Mouse (Mus musculus) stomach, embryonic 15.5 days (tissue): Measurements from ENCODE around the gene Caprin2. TPM values are rescaled to one million over a fixed set of nuclear protein-coding genes. Genes with fewer than 3 reads are reported as not detected.
A peak's percentile ranks its signal among the peaks of the same experiment; 100 is the strongest.
"Not testable (repeated sequence)": the region's sequence is repeated elsewhere in the genome, so short reads cannot be mapped to it uniquely, and the experiment has no call there.

Source experiments
- ATAC-seq: fragments of 200-750 bp; cut with Nextera tagmentation; 2 replicates; pipeline ENCODE4 v1.8.0; 2017; ENCODE audit warnings: low read depth, moderate number of reproducible peaks, moderate TSS enrichment; ENCODE audit not compliant: insufficient read depth, low FRiP score
- H3K27ac ChIP-seq: fragments of 300-500 bp; sonication (generic); 2 replicates; pipeline ENCODE4 v1.5.1; 2015; ENCODE audit warnings: mild to moderate bottlenecking, inconsistent platforms
- H3K27me3 ChIP-seq: fragments of 300-500 bp; sonication (generic); replicated peaks from 2 replicates; pipeline ENCODE4 v1.6.1; 2015; ENCODE audit warnings: inconsistent platforms
- H3K36me3 ChIP-seq: fragments of 300-500 bp; sonication (generic); 2 replicates; pipeline ENCODE4 v1.6.1; 2015; ENCODE audit warnings: inconsistent platforms
- H3K4me1 ChIP-seq: fragments of 300-500 bp; sonication (generic); 2 replicates; pipeline ENCODE4 v1.6.1; 2015; ENCODE audit warnings: inconsistent platforms
- H3K4me2 ChIP-seq: fragments of 300-500 bp; sonication (generic); 2 replicates; pipeline ENCODE4 v1.6.1; 2015; ENCODE audit warnings: mild to moderate bottlenecking, inconsistent platforms
- H3K4me3 ChIP-seq: fragments of 300-500 bp; sonication (generic); replicated peaks from 2 replicates; pipeline ENCODE4 v1.5.1; 2015; ENCODE audit warnings: inconsistent platforms
- H3K9ac ChIP-seq: fragments of 300-500 bp; sonication (generic); 2 replicates; pipeline ENCODE4 v1.6.1; 2015; ENCODE audit warnings: inconsistent platforms
- H3K9me3 ChIP-seq: fragments of 300-500 bp; sonication (generic); 2 replicates; pipeline ENCODE4 v1.6.1; 2016; ENCODE audit warnings: inconsistent platforms
- WGBS: fragments of 180-500 bp; shearing (Covaris S2); methylation state at CpG from one replicate; pipeline ENCODE4 v1.1.7; 2015; 5-methylcytosine and 5-hydroxymethylcytosine counted together
- polyA plus RNA-seq: library from polyadenylated mRNA; unstranded; fragments of >200 nt; fragmentation: Nextera tagmentation; extraction: Ambion mirVana; gene quantifications from 2 replicates; pipeline ENCODE4 v1.2.1, GENCODE M21; 2015

Caprin2 gene
- polyA plus RNA-seq, 1 experiment from 2014 or later: 15.4 TPM

- Histone ChIP-seq H3K9ac (no peak overlapping the region), H3K4me3 (no peak overlapping the region), H3K4me2 (no peak overlapping the region), H3K36me3 (peaks cover 9% of the 10 kb centered on the region; the same call in 1 of the 2 replicates), H3K27ac (no peak overlapping the region), H3K4me1 (no peaks in the 10 kb centered on the region), H3K27me3 (no peaks in the 10 kb centered on the region), H3K9me3 (no peaks in the 10 kb centered on the region)
- ATAC-seq: no peak
- WGBS: 59% methylated on average over 1 of the region's 1 CpGs
These were observed 21.6 kb upstream of the Caprin2 start for GRCm38 (mm10) chr6:148917672-148918071.

DNA sequence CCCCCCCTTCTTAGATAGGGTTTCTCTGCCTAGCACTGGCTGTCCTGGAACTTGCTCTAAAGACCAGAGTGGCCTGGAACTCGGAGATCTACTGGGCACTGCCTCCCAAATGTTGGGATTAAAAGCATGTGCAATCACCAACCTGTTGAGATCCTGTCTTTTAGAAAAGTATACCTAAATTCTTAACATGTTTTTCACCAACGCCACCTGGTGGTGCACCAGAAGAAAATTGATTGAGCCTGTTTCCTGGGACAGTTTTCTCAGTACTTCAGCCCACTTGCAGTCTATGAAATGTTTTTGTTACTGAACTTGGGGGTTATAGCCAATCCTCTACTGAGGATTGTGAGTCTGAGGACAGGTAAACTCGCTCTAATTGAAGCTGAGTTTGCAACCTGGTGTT is 20.8 kb upstream of the Caprin2 start:
- H3K4me2 ChIP-seq: no peak overlapping the region
- H3K4me1 ChIP-seq: no peaks in the 10 kb centered on the region
- H3K4me3 ChIP-seq: no peak overlapping the region
- WGBS: 28% methylated on average over 3 of the region's 3 CpGs
- H3K9ac ChIP-seq: no peak overlapping the region
- H3K36me3 ChIP-seq: peaks cover 9% of the 10 kb centered on the region; the same call in 1 of the 2 replicates
- no peaks in the 10 kb centered on the region for H3K9me3 ChIP-seq
- no peak for ATAC-seq
- H3K27me3 ChIP-seq: no peaks in the 10 kb centered on the region
- no peak overlapping the region for H3K27ac ChIP-seq

DNA sequence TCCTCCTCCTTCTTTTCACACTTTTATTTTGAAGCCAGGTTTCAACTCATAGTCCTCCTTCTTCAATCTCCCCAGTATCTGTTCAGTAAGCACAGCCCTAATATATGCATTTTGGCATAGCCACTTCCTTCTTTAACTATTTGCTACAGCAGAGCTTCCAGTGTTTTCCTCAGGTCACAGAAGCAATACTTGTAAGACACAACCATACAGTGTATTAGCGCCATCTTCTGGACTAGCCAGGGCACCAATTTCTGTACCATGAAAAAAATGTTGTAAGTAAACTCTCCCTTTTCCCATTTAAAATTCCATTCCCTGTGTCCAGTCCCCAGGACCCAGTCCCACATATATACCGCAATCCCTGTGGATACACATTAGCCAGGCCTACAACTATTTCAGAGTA is 17.9 kb upstream of the Caprin2 start:
- Histone ChIP-seq H3K4me3 (no peak overlapping the region), H3K27ac (no peak overlapping the region), H3K4me1 (no peaks in the 10 kb centered on the region), H3K27me3 (no peaks in the 10 kb centered on the region), H3K9me3 (no peaks in the 10 kb centered on the region), H3K4me2 (no peak overlapping the region), H3K36me3 (no peaks in the 10 kb centered on the region), H3K9ac (no peak overlapping the region)
- 11% methylated on average over 2 of the region's 2 CpGs for WGBS
- ATAC-seq: no peak

- not testable (repeated sequence) for H3K9ac ChIP-seq, H3K4me2 ChIP-seq, ATAC-seq, H3K4me3 ChIP-seq, H3K27me3 ChIP-seq, H3K27ac ChIP-seq, H3K9me3 ChIP-seq, H3K4me1 ChIP-seq, H3K36me3 ChIP-seq
- 83% methylated on average over 8 of the region's 8 CpGs for WGBS
These were observed 15.9 kb upstream of the Caprin2 start for GRCm38 (mm10) chr6:148911906-148912305.

GRCm38 (mm10) chr6:148906958-148907357 is 10.9 kb upstream of the Caprin2 start:
- H3K9me3 ChIP-seq: no peaks in the 10 kb centered on the region
- H3K27ac ChIP-seq: no peak overlapping the region
- no peaks in the 10 kb centered on the region for H3K36me3 ChIP-seq
- H3K27me3 ChIP-seq: no peaks in the 10 kb centered on the region
- no peak overlapping the region for H3K9ac ChIP-seq
- 84% methylated on average over 9 of the region's 9 CpGs for WGBS
- H3K4me1 ChIP-seq: no peaks in the 10 kb centered on the region
- ATAC-seq: no peak
- H3K4me3 ChIP-seq: no peak overlapping the region
- no peak overlapping the region for H3K4me2 ChIP-seq

DNA sequence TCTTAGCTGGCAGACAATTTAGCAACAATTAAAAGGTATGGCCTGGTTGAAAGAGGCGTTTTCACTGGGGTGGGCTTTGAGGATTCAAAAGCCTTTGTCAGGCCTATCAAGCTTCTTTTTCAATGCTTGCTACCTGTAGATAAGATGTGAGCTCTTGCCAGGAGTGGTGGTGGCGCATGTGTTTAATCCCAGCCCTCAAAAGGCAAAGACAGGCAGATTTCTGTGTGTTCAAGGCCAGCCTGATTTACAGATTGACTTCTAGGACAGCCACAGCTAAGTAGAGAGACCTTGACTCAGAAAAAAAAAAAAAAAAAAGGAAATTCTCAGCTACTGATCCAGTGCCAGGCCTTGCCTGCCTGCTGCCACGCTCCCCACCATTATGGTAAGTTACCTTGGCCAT is 6.7 kb upstream of the Caprin2 start:
- Histone ChIP-seq H3K27me3 (no peaks in the 10 kb centered on the region), H3K27ac (no peak overlapping the region), H3K9me3 (no peaks in the 10 kb centered on the region), H3K36me3 (no peaks in the 10 kb centered on the region), H3K4me2 (no peak overlapping the region), H3K4me3 (no peak overlapping the region), H3K4me1 (no peaks in the 10 kb centered on the region), H3K9ac (no peak overlapping the region)
- 72% methylated on average over 3 of the region's 3 CpGs for WGBS
- no peak for ATAC-seq

DNA sequence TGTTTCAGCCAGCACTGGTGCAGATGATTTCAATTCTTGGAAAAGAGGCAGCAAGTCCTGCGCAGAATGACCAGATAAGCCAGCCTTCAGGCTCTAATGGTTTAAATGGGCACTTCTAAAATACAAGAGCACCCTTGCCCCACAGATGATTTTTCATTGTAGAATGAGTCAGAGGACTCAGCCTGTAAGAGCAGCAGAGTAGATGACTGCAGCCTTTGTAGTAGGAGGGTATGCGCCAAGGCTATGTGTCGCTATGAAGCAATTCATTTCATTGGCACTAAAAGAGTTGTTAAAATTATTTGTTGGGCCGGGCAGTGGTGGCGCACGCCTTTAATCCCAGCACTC is 442 bp upstream of the Caprin2 start:
- Histone ChIP-seq H3K36me3 (no peaks in the 10 kb centered on the region), H3K9ac (peak overlapping the region; percentile 16; the same call in 1 of the 2 replicates), H3K4me1 (0 out of 2 replicates have a peak, but pooled peaks cover 4% of the 10 kb centered on the region), H3K4me2 (peak overlapping the region; percentile 76), H3K9me3 (no peaks in the 10 kb centered on the region), H3K27me3 (no peaks in the 10 kb centered on the region), H3K27ac (peak overlapping the region; percentile 90), H3K4me3 (peak overlapping the region; percentile 79)
- 40% methylated on average over 6 of the region's 6 CpGs for WGBS
- ATAC-seq: no peak; the same call in 1 of the 2 replicates

DNA sequence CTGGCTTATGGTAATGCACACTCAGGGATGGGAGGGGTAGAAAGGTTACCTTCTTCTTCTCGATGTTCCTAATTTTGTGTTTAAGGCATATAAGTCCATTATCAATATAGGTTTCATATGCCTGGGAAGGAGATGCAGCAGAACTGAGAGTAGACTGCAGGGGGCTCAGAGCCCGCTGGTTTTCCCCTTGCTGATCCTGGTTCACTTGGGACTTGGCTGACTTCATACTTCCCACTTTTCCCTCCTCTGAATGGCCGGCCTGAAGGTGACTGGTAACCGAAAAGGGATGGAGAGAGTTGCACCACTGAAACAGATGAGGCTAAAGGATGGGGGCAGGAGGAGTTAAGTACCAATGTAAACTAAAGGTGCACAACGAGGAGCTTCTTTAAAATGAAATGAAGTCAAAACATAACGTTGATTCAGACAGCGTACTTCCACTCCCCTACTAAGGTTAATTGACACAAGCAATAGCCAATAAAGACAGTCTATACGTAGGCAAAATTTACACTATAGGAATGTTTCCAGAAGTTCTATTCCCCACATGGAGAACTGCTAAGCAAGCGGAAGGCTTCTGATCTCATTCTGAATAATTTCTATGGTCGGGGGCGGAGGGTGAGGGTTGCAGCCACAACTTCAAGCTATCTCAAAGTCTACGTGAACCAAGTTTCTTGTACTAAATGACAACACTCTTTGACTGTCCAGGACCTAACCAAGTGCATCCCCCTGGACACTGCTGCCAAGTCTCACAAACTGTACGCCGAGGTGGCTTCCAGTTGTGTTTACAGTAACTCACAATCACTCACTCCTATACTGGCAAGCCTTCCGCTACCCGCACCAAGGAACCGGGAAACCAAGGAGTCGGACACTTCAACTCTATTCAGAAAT is 907 bp downstream of the Caprin2 start:
- Histone ChIP-seq H3K4me1 (0 out of 2 replicates have a peak, but pooled peaks cover 4% of the 10 kb centered on the region), H3K9me3 (no peaks in the 10 kb centered on the region), H3K36me3 (no peaks in the 10 kb centered on the region), H3K9ac (peak overlapping the region; percentile 75), H3K27me3 (no peaks in the 10 kb centered on the region), H3K4me3 (peak overlapping the region; percentile 79), H3K4me2 (peak overlapping the region; percentile 76), H3K27ac (peak overlapping the region; percentile 90)
- WGBS: 8% methylated on average over 18 of the region's 18 CpGs
- no peak; the same call in 1 of the 2 replicates for ATAC-seq

- Histone ChIP-seq H3K27ac (no peak overlapping the region), H3K36me3 (no peaks in the 10 kb centered on the region), H3K27me3 (no peaks in the 10 kb centered on the region), H3K4me3 (no peak overlapping the region), H3K4me2 (no peak overlapping the region), H3K4me1 (no peaks in the 10 kb centered on the region), H3K9me3 (no peaks in the 10 kb centered on the region), H3K9ac (no peak overlapping the region)
- WGBS: 96% methylated on average over 1 of the region's 1 CpGs
- ATAC-seq: no peak
These were observed 22.1 kb downstream of the Caprin2 start for GRCm38 (mm10) chr6:148873911-148874310.

GRCm38 (mm10) chr6:148845629-148846028 is 50.4 kb downstream of the Caprin2 start:
- Histone ChIP-seq H3K4me2 (no peak overlapping the region), H3K36me3 (no peaks in the 10 kb centered on the region), H3K9ac (no peak overlapping the region), H3K4me3 (no peak overlapping the region), H3K4me1 (no peaks in the 10 kb centered on the region), H3K27ac (no peak overlapping the region), H3K27me3 (no peaks in the 10 kb centered on the region), H3K9me3 (no peaks in the 10 kb centered on the region)
- no peak for ATAC-seq

- 93% methylated on average over 1 of the region's 1 CpGs for WGBS
- no peak overlapping the region for H3K4me2 ChIP-seq
- no peaks in the 10 kb centered on the region for H3K36me3 ChIP-seq
- H3K4me3 ChIP-seq: no peak overlapping the region
- no peak overlapping the region for H3K9ac ChIP-seq
- H3K4me1 ChIP-seq: no peaks in the 10 kb centered on the region
- H3K27ac ChIP-seq: no peak overlapping the region
- no peak for ATAC-seq
- no peaks in the 10 kb centered on the region for H3K27me3 ChIP-seq
- H3K9me3 ChIP-seq: no peaks in the 10 kb centered on the region
These were observed 54.3 kb downstream of the Caprin2 start for GRCm38 (mm10) chr6:148841760-148842159.

DNA sequence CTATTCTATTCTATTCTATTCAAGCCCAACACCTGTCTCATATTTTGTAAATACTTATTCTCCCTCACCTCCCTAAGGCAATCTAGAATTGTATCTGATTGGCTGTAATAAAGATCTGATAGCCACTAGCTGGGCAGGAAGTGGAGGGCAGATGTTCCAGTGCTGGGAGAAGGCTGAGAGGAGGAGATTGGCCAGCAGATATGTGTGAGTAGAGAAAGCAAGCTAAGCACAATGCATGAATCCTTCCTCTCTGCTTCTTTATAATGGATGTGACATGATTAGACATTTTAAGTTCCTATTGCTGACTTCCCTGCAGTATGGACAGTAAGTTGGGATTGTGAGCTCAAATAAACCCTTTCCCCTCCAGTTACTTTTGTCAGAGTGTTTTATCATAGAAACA is 57.6 kb downstream of the Caprin2 start:
- ATAC-seq: no peak
- no peaks in the 10 kb centered on the region for H3K9me3 ChIP-seq

More for the DNA sequence above, 57.6 kb downstream of the Caprin2 start:
- H3K4me3 ChIP-seq: no peak overlapping the region
- H3K9ac ChIP-seq: no peak overlapping the region
- no peak overlapping the region for H3K27ac ChIP-seq
- H3K27me3 ChIP-seq: no peaks in the 10 kb centered on the region
- H3K4me2 ChIP-seq: no peak overlapping the region
- no peaks in the 10 kb centered on the region for H3K4me1 ChIP-seq
- H3K36me3 ChIP-seq: no peaks in the 10 kb centered on the region
